Mouse (Mus musculus) T-helper 1 cell (primary cell): ENCODE results near the gene Gse1.

Experiments used
- in situ Hi-C: fragments of 300-600 bp; cut with MboI, MseI; formaldehyde crosslinking; loops from one replicate; pipeline ENCODE4 v1.15.1; 2025; ENCODE audit warnings: high pct_unique_total_duplicates

Gene Gse1

GRCm38 (mm10) chr8:120442306-120443003 lies 214.2 kb downstream of the Gse1 start:
- in situ Hi-C loops, result no loop called here

- in situ Hi-C loops, result no loop called here
These were observed 217.0 kb downstream of the Gse1 start for GRCm38 (mm10) chr8:120445249-120445648.

- in situ Hi-C loops, result no loop called here
These were observed 219.9 kb downstream of the Gse1 start for GRCm38 (mm10) chr8:120448131-120448530.

GRCm38 (mm10) chr8:120449139-120449538 lies 220.9 kb downstream of the Gse1 start:
- in situ Hi-C loops, result no loop called here

- in situ Hi-C loops, result no loop called here
These were observed 221.4 kb downstream of the Gse1 start for GRCm38 (mm10) chr8:120449608-120450031.

- in situ Hi-C loops, result no loop called here
These were observed 223.9 kb downstream of the Gse1 start for GRCm38 (mm10) chr8:120452111-120452510.

- in situ Hi-C loops, result no loop called here
These were observed 226.1 kb downstream of the Gse1 start for GRCm38 (mm10) chr8:120454404-120454803.

GRCm38 (mm10) chr8:120460375-120460774 lies 232.1 kb downstream of the Gse1 start:
- in situ Hi-C loops, result no loop called here

- in situ Hi-C loops, result no loop called here
These were observed 233.9 kb downstream of the Gse1 start for GRCm38 (mm10) chr8:120462119-120462551.

- in situ Hi-C loops, result no loop called here
These were observed 234.4 kb downstream of the Gse1 start for GRCm38 (mm10) chr8:120462611-120463010.

- in situ Hi-C loops, result no loop called here
These were observed 235.8 kb downstream of the Gse1 start for GRCm38 (mm10) chr8:120463918-120464584.

- in situ Hi-C loops, result no loop called here
These were observed 236.3 kb downstream of the Gse1 start for GRCm38 (mm10) chr8:120464585-120464937.

- in situ Hi-C loops, result no loop called here
These were observed 237.5 kb downstream of the Gse1 start for GRCm38 (mm10) chr8:120465710-120466109.

GRCm38 (mm10) chr8:120466266-120466665 lies 238.0 kb downstream of the Gse1 start:
- in situ Hi-C loops, result no loop called here

GRCm38 (mm10) chr8:120467598-120467997 lies 239.3 kb downstream of the Gse1 start:
- in situ Hi-C loops, result no loop called here

GRCm38 (mm10) chr8:120470170-120470569 lies 241.9 kb downstream of the Gse1 start:
- in situ Hi-C loops, result no loop called here

GRCm38 (mm10) chr8:120471166-120471565 lies 242.9 kb downstream of the Gse1 start:
- in situ Hi-C loops, result no loop called here

GRCm38 (mm10) chr8:120471752-120472151 lies 243.5 kb downstream of the Gse1 start:
- in situ Hi-C loops, result no loop called here

GRCm38 (mm10) chr8:120472230-120472629 lies 244.0 kb downstream of the Gse1 start:
- in situ Hi-C loops, result no loop called here

GRCm38 (mm10) chr8:120473729-120474364 lies 245.6 kb downstream of the Gse1 start:
- in situ Hi-C loops, result no loop called here

- in situ Hi-C loops, result no loop called here
These were observed 246.4 kb downstream of the Gse1 start for GRCm38 (mm10) chr8:120474496-120475235.
